Mouse (Mus musculus) ES-Bruce4 (cell line): ENCODE results near the gene Smim11.

Source experiments
- EP300 ChIP-seq: IDR thresholded peaks from 2 replicates; pipeline ENCODE4 v1.6.1; 2011; ENCODE audit warnings: low read depth, low read length; ENCODE audit not compliant: insufficient read depth
- POLR2A ChIP-seq: IDR thresholded peaks from one replicate; pipeline ENCODE4 v1.8.1; 2011; ENCODE audit warnings: low read length; ENCODE audit not compliant: insufficient read depth

DNA sequence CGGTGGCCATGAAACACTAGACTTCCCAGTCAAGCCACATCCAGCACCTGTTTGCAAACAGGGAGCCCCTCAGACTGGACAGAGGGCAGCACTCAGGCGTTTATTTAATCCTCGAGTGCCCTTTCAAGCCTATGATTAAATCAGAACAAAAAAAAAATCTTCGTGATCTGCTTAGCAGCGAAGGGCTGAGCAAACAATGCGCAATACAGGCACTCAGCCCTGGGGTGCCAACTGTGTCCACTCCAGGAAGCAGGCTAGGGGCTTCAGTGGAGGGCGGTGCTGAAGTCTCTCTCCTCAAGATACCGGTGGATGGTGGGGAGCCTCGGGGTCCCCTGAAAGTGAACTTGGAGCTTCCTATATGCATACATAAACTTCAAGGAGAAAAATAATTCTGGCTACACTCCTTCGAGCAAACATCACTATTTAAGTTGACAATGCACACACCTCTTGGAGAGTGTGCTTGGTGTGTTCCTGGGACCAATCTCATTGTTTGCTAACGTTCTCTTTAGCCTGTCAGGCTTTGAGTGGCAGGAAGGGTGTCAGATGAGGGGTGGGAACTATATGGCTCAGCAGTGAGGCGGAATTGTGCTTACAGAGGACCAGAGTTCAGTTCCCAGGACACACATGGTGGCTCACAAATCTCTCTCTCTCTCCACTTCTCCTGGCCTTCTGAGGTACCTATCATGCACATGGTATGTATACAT lies 6.7 kb upstream of the Smim11 start:
- TF ChIP-seq EP300 (no peak), POLR2A (no peak)
